Mouse (Mus musculus) myocyte (in vitro differentiated cells): ENCODE data around the gene Tmub1. TPM values are rescaled to one million over a fixed set of nuclear protein-coding genes. Genes with fewer than 3 reads are reported as not detected.

Source experiments
- H3K27me3 ChIP-seq: one replicate; pipeline ENCODE4 v1.6.1; 2011; ENCODE audit not compliant: control insufficient read depth, insufficient read depth, insufficient read length
- H3K36me3 ChIP-seq: one replicate; pipeline ENCODE4 v1.6.1; 2011; ENCODE audit not compliant: control insufficient read depth, insufficient read depth
- H3K4me2 ChIP-seq: one replicate; pipeline ENCODE4 v1.6.1; 2011; ENCODE audit warnings: low read depth, control low read depth
- H3K4me3 ChIP-seq: one replicate; pipeline ENCODE4 v1.5.1; 2011; ENCODE audit warnings: mild to moderate bottlenecking, control low read depth, moderate library complexity
- H3K79me2 ChIP-seq: one replicate; pipeline ENCODE4 v1.6.1; 2011; ENCODE audit not compliant: control insufficient read depth, insufficient read depth
- H3ac ChIP-seq: one replicate; pipeline ENCODE4 v1.6.1; 2011; ENCODE audit not compliant: control insufficient read depth, insufficient read length
- CEBPB ChIP-seq: IDR thresholded peaks from 2 replicates; pipeline ENCODE4 v1.6.1; 2011; ENCODE audit warnings: mild to moderate bottlenecking, moderate library complexity; ENCODE audit not compliant: poor library complexity, insufficient read depth, severe bottlenecking
- E2F4 ChIP-seq: IDR thresholded peaks from one replicate; pipeline ENCODE4 v1.6.1; 2011; ENCODE audit warnings: mild to moderate bottlenecking, control low read depth, moderate library complexity; ENCODE audit not compliant: insufficient read depth
- MAX ChIP-seq: IDR thresholded peaks from one replicate; pipeline ENCODE4 v1.6.1; 2011; ENCODE audit warnings: low read depth, mild to moderate bottlenecking, control low read depth
- MYOD1 ChIP-seq, 3 experiments: IDR thresholded peaks; one replicate each; pipeline ENCODE4 v1.6.1; 2011; ENCODE audit warnings: control low read depth in 2 of 3, low read depth in 2 of 3, mild to moderate bottlenecking in 2 of 3, moderate library complexity in 1 of 3; ENCODE audit not compliant: insufficient read length in 2 of 3, control insufficient read depth in 1 of 3
- MYOG ChIP-seq, 3 experiments: IDR thresholded peaks; one replicate each; pipeline ENCODE4 v1.6.1; 2011; ENCODE audit warnings: control low read depth in 2 of 3, low read depth in 2 of 3, mild to moderate bottlenecking in 2 of 3; ENCODE audit not compliant: insufficient read length in 2 of 3, control insufficient read depth in 1 of 3, insufficient read depth in 1 of 3
- POLR2A ChIP-seq: IDR thresholded peaks from one replicate; pipeline ENCODE4 v1.6.1; 2011; ENCODE audit warnings: low read depth, mild to moderate bottlenecking, control low read depth, moderate library complexity; ENCODE audit not compliant: insufficient read length
- POLR2AphosphoS2 ChIP-seq: IDR thresholded peaks from one replicate; pipeline ENCODE4 v1.6.1; 2011; ENCODE audit warnings: low read depth, control low read depth; ENCODE audit not compliant: insufficient read length
- REST ChIP-seq: IDR thresholded peaks from one replicate; pipeline ENCODE4 v1.6.1; 2011; ENCODE audit warnings: mild to moderate bottlenecking, control low read depth, moderate library complexity; ENCODE audit not compliant: insufficient read depth, insufficient read length
- SRF ChIP-seq: IDR thresholded peaks from one replicate; pipeline ENCODE4 v1.6.1; 2011; ENCODE audit warnings: low read depth; ENCODE audit not compliant: control insufficient read depth, insufficient read length
- TCF12 ChIP-seq: IDR thresholded peaks from one replicate; pipeline ENCODE4 v1.6.1; 2011; ENCODE audit warnings: mild to moderate bottlenecking, control low read depth; ENCODE audit not compliant: poor library complexity, insufficient read depth, severe bottlenecking
- TCF3 ChIP-seq: IDR thresholded peaks from one replicate; pipeline ENCODE4 v1.6.1; 2011; ENCODE audit warnings: low read depth, control low read depth; ENCODE audit not compliant: insufficient read length
- USF1 ChIP-seq: IDR thresholded peaks from one replicate; pipeline ENCODE4 v1.6.1; 2011; ENCODE audit warnings: low read depth, mild to moderate bottlenecking, control low read depth, moderate library complexity
- polyA plus RNA-seq: library from polyadenylated mRNA; unstranded; fragments of >200 nt; fragmentation: generic; extraction: Trizol; gene quantifications from one replicate; pipeline ENCODE4 v1.2.1, GENCODE M21; 2012; ENCODE audit warnings: missing spikeins

The Tmub1 gene
- polyA plus RNA-seq, 1 experiment, result 14.2 TPM

DNA sequence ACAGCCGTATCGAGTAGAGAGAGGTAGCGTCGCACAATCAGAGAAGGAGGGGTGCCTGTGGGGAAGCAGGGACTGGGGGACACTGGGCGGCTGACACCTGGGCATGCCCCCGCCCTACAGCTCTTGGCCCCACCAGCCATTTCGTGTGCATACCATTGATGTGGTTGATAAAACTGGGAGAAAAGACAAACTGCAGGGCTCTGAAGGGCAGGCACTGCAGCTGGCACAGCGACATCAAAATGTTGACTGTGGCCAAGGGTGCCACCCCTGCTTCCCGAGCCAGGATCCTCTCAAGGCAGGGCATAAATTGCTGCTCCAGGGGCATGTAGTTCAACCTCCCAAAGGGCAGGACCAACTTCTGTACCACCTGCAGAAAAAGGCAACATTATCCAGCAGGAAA is 5.6 kb downstream of the Tmub1 start:
- Histone ChIP-seq H3K4me2 (no peak overlapping the region), H3K4me3 (no peak overlapping the region), H3K79me2 (peaks cover 14% of the 10 kb centered on the region), H3ac (no peak overlapping the region), H3K27me3 (no peaks in the 10 kb centered on the region), H3K36me3 (peaks cover 29% of the 10 kb centered on the region)
- TF ChIP-seq POLR2AphosphoS2 (peak; percentile 80), MYOG (IDR thresholded peaks at IDR 0.05; ENCODE audit: control insufficient read depth in 1 of 3, insufficient read depth in 1 of 3, insufficient read length in 2 of 3, low read depth in 2 of 3) (no peak), POLR2A (peak; percentile 16)

DNA sequence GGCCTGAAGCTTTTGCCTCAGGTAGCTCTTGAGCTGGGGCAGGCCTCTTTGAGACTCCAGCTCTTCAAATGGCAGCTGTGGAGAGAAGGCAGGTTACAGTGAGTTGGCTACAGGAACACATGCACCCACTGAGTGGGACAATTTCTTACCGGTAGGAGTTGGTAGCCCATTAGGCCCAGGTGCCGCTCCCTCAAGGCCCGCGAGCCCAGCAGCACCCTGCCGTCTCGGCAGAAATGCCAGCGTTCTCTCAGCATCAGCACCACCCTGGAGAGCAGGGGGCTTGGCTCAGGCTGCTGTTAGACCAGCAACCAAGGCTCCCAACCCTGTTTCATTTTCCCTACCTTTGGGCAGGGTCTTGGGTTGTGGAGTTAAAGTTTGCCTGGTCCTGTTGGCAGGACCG is 6.5 kb downstream of the Tmub1 start:
- Histone ChIP-seq H3K4me3 (no peak overlapping the region), H3K27me3 (no peaks in the 10 kb centered on the region), H3K4me2 (no peak overlapping the region), H3K79me2 (peaks cover 14% of the 10 kb centered on the region), H3ac (no peak overlapping the region), H3K36me3 (peaks cover 35% of the 10 kb centered on the region)
- no peak for TF ChIP-seq TCF3
- peak; percentile 12 for TF ChIP-seq POLR2A

DNA sequence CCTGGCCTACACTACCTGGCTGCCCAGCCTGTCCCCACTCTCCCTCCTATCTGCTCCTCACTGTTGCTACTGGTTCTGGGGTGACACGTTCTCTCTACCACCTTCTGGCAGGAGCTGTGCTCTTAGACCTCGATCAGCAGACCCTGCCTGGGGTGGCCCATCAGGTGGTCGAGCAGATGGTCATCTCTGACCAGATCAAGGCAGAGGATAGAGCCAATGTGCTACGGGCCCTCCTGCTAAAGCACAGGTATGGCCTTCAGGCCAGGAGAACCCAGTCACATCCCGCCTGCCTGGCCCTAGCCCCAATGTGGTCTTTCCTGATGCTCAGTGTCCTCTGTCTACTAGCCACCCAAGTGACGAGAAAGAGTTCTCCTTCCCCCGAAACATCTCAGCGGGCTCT is 13.7 kb downstream of the Tmub1 start:
- no peaks in the 10 kb centered on the region for H3K27me3 ChIP-seq
- no peak overlapping the region for H3K4me2 ChIP-seq
- no peak for TF ChIP-seq POLR2A
- TF ChIP-seq MYOG (IDR thresholded peaks at IDR 0.05; ENCODE audit: control insufficient read depth in 1 of 3, insufficient read depth in 1 of 3, insufficient read length in 2 of 3, low read depth in 2 of 3), result no peak
- no peak for TF ChIP-seq REST
- TF ChIP-seq USF1, result no peak
- no peak for TF ChIP-seq POLR2AphosphoS2
- TF ChIP-seq MAX, result no peak
- no peak for TF ChIP-seq SRF
- TF ChIP-seq CEBPB, result no peak
- TF ChIP-seq E2F4, result no peak
- no peak for TF ChIP-seq MYOD1 (IDR thresholded peaks at IDR 0.05; ENCODE audit: control insufficient read depth in 1 of 3, insufficient read length in 2 of 3, low read depth in 2 of 3)
- no peak for TF ChIP-seq TCF3
- TF ChIP-seq TCF12, result no peak
- H3K4me3 ChIP-seq, result no peak overlapping the region
- H3K79me2 ChIP-seq, result no peaks in the 10 kb centered on the region
- peaks cover 39% of the 10 kb centered on the region for H3K36me3 ChIP-seq
- H3ac ChIP-seq, result no peak overlapping the region

DNA sequence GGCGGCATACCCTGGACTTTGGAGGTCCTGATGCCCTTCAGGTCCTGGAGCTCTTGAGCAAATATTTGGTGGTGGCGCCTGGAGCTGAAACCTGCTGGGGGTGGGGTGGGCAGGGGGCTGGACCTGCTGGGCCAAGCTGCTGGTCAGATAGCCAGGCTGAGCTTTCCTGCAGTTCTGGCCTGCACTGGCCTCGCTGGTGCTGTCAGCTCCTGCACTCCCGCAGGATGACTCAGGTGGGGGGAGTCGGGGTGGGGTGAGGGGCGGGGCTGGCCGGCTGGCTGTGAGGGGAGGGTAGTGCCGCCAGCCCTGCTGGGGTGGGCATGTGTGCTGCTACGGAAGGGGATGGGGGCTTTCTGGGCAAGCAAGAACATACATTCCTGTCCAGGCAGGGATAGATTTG is 19.1 kb downstream of the Tmub1 start:
- TF ChIP-seq TCF3 (no peak), POLR2AphosphoS2 (no peak), SRF (no peak), POLR2A (no peak)

DNA sequence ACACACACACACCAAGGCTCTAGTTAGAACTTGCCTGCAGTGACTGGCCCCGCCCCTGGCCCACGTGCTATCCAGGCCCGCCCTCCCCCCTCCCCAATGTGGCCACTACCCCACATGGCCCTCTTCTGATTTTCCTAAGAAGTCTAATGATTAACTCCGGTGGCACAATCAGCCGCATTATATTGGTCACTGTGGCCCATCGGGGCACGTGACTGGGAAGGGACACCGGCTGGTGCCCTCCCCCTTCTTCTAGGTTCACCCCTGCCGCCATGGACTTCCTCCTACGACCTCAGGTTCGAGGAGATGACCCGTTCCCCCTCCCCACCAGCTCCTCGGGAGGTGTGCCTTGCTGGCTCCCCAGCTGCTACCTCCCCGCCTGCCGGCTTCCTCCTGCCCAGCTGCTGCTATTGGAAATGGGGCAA is 19.7 kb downstream of the Tmub1 start:
- H3K36me3 ChIP-seq, result peaks cover 16% of the 10 kb centered on the region
- H3K27me3 ChIP-seq, result no peaks in the 10 kb centered on the region
- no peak overlapping the region for H3K4me3 ChIP-seq
- H3K79me2 ChIP-seq, result peaks cover 21% of the 10 kb centered on the region
- no peak overlapping the region for H3ac ChIP-seq
- no peak overlapping the region for H3K4me2 ChIP-seq
- TF ChIP-seq MYOG (IDR thresholded peaks at IDR 0.05; ENCODE audit: control insufficient read depth in 1 of 3, insufficient read depth in 1 of 3, insufficient read length in 2 of 3, low read depth in 2 of 3) (peak in 1 of 3 experiments; percentile 61), E2F4 (no peak), TCF12 (no peak)

More for the DNA sequence above, 19.1 kb downstream of the Tmub1 start:
- no peak overlapping the region for H3K4me2 ChIP-seq
- H3K36me3 ChIP-seq, result peaks cover 20% of the 10 kb centered on the region
- H3K4me3 ChIP-seq, result no peak overlapping the region
- peaks cover 18% of the 10 kb centered on the region for H3K79me2 ChIP-seq
- no peak overlapping the region for H3ac ChIP-seq
- no peaks in the 10 kb centered on the region for H3K27me3 ChIP-seq

DNA sequence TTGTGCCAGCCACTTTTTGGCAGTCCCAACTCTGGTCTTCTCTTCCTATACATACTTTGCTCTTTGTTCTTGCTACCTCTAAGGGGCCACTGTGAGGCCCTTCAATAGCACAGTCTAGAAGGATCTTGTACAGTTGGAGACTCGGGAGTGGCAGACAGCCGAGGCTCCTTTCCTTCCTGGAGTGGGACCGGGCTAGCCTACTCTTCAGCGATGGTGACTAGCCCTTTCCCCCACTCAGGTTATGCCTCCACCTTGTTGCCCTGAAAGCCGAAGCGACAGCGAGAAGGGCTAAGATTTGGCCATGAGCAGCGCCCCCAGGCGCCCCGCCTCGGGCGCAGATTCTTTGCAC is 20.4 kb downstream of the Tmub1 start:
- Histone ChIP-seq H3K36me3 (peaks cover 11% of the 10 kb centered on the region), H3K4me2 (peak overlapping the region; percentile 94), H3K4me3 (peak overlapping the region; percentile 95), H3ac (no peak overlapping the region), H3K79me2 (peaks cover 27% of the 10 kb centered on the region), H3K27me3 (no peaks in the 10 kb centered on the region)
- TF ChIP-seq MYOD1 (IDR thresholded peaks at IDR 0.05; ENCODE audit: control insufficient read depth in 1 of 3, insufficient read length in 2 of 3, low read depth in 2 of 3) (no peak), E2F4 (no peak), REST (no peak), POLR2A (no peak), MAX (no peak), TCF3 (no peak), CEBPB (no peak), TCF12 (no peak), POLR2AphosphoS2 (no peak), MYOG (IDR thresholded peaks at IDR 0.05; ENCODE audit: control insufficient read depth in 1 of 3, insufficient read depth in 1 of 3, insufficient read length in 2 of 3, low read depth in 2 of 3) (no peak), USF1 (no peak), SRF (no peak)
